Mouse (Mus musculus): ENCODE data around the gene Traf4. TPM values are rescaled to one million over a fixed set of nuclear protein-coding genes. Genes with fewer than 3 reads are reported as not detected.
"Not testable (repeated sequence)": the region's sequence is repeated elsewhere in the genome, so short reads cannot be mapped to it uniquely, and the experiment has no call there.

Gene Traf4
- total RNA-seq (2021): 10 to 100 TPM; 16.1 to 19.9 TPM

GRCm38 (mm10) chr11:78164924-78165760 lies at the start of gene Traf4:
TSS of gene Traf4 (minus strand) at chr11:78165589.
- peak in 1 of 2 experiments; percentile 65 for DNase-seq (ENCODE audit: extremely low spot score in 1 of 2, low spot score in 1 of 2)

DNA sequence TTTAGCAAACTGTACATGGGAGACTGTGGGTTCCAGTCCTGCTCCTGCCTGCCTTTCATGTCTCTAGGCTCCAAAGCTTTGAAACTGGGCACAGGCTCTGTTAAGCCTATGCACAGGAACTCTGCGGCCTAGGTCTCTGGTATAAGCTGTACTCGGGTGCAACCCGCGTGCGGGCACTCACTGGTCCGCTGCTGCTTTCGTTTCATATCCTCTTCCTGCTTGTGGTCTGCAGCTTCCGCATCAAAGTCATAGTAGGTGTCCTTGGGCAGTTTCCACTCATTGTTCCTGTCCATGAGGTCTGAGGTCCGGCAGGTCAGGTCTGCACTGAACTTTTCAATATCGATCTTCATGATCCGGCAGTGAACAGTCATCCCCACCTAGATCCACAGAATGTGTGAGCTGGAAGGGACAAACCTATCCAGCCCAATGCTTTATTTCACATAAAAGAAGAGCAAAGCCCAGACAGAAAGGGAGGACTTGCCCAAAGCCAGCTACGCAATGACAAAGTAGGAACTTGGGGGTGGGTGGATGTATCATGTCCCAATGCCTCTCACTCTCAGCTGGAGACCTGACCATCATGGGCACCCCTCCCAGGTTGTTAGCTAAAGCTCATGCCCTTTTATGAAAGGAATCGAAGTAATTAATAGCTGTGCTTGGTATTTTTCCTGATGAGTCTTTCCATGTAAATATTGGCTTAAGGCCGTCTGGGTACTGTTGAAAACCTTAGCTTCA lies 47.9 kb upstream of the Traf4 start:
- DNase-seq (ENCODE audit: extremely low spot score in 1 of 2, low spot score in 1 of 2): no peak

DNA sequence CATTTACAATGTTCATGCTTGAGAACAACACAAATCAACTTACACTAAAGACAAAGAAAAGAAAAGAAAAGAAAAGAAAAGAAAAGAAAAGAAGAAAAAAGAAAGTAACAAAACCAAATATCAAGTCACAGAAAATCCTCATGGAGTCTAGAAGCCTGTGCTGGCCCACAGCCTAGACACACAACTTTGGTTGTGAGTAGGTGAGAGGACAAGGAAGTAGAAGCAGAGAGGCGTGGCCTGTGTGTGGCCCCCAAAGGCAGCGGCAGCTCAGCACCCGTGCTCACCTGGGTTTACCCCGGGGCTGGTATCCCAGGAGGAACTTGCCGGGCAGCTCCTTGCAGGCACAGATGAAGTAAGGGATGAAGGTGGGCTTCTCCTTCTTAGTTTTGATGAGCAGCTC lies 46.1 kb upstream of the Traf4 start:
- DNase-seq (ENCODE audit: extremely low spot score in 1 of 2, low spot score in 1 of 2): no peak

DNA sequence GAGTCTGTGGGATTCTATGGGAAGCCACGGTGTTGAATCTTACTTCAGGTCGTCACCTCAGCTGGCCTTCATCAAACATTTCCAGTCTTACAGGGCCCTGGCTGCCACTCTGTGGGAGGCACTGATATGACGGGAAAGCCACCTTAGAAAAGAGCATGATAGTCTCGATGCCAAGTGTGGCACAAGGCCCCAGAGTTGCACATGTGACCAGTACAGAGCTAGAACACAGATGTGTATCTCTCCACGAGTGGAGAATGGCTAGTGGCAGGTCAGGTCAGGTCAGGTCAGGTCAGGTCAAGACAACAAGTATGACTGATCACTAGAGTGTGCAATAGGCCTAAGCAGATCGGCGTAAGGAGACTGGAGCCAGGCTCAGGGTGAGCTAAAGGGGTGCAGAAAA lies 45.2 kb upstream of the Traf4 start:
- no peak for DNase-seq (ENCODE audit: extremely low spot score in 1 of 2, low spot score in 1 of 2)

DNA sequence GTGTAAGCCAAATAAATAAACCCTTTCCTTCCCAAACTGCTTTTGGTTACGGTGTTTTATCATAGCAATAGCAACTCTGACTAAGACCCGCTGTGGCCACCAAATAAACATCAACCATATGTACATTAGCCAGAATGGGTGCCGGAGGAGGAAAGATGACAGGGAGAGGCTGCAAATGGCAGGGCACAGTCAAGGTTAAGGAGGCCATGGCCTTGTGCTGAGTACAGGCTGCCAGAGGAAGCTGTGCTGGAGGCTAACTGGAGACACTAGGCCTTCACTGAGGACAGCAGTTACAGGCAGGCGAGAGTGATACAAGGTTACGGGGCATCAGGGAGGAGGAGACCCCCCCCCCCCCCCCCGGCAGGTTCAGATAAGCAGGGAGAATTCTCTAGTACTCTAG lies 44.5 kb upstream of the Traf4 start:
- DNase-seq (ENCODE audit: extremely low spot score in 1 of 2, low spot score in 1 of 2): no peak

DNA sequence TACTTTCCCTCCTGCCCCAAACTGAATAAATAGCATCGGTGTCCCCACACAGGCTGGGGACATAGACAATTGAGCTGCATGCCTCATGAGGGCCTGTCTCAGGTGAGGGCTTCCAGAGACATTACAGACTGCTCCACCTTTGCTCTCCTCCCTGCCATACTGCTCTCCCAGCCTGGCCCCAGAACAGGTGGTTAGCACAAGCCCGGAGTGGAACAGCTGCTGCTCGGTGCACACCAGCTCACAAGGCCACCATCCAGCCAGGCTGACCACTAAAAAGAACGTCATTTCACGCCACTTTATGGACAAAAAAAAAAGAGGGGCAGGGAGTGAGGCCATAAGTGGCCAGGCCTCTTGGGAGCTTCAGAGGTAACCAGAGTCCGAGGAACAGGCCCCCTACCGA lies 41.8 kb upstream of the Traf4 start:
- DNase-seq (ENCODE audit: extremely low spot score in 1 of 2, low spot score in 1 of 2): no peak

DNA sequence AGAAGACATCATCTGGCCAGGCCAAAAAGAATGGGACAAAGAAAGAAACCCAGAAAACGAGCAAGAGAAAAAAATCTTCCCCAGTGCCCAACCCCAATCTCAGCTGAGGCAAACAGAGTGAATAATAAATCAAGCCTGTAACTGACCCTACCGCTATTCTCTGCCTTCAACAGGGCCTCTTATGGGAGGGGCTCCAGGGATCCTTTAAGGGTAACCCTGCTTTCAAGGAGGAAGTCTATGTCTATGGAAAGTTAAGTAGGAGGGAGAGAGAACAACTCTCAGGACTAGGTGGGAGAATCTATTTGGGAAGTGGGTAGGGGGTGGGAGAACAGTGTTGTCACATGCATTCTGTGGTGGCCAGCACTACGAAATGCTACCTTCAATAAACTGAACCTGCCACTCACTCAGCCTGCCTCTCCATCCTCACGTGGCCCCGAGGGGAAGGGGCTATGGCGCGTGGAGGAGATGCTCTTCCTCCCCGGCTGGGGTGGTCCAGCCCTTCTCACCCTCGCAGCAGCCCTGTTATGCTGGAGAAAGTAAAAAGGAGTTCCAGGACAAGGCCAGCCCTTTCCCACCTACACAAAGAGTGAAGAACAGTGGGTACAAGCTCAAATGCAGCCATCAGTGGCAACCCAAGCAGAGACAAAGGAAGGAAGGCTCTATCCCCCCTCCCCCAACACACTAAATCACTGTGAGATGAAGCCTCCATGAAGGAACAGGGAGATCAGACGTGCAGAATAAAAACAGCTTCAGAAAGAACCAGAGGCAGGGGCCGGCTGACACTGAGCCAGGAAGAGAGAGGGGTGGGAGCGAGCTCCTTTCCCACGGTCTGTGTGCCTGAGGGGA lies 40.2 kb upstream of the Traf4 start:
- no peak for DNase-seq (ENCODE audit: extremely low spot score in 1 of 2, low spot score in 1 of 2)

DNA sequence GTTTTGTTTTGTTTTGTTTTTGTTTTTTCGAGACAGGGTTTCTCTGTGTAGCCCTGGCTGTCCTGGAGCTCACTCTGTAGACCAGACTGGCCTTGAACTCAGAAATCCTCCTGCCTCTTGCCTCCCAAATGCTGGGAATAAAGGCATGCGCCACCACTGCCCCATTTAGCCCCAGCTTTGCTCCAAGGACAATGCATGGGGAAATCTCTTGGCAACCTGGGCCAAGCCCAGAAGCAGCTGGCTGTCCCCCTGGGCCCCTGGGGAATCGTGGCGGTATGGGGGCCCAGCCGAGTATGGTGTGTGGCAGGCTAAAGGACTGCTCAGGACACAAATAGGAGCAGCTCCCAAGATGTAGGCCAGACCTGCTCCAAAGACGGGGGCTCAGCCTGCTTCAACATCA lies 38.9 kb upstream of the Traf4 start:
- DNase-seq (ENCODE audit: extremely low spot score in 1 of 2, low spot score in 1 of 2): no peak

DNA sequence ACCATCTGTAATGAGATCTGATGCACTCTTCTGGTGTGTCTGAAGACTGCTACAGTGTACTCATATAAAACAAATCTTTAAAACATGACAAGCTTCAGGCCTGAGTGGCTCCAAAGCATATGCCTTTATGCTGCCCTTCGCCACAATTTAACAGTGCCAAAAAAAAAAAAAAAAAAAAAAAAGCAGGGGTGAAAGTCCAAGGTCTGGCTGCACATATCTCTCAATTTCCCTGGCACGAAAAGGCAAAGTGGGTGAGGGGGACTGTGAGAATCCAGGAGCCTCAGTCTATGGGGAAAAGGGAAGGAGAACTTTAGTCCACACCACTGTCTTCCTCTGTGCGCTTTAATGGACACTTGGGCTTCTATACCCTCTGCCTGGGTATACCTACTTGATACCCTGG lies 37.0 kb upstream of the Traf4 start:
- no peak for DNase-seq (ENCODE audit: extremely low spot score in 1 of 2, low spot score in 1 of 2)

- DNase-seq (ENCODE audit: extremely low spot score in 1 of 2, low spot score in 1 of 2): no peak
These were observed 29.9 kb upstream of the Traf4 start for GRCm38 (mm10) chr11:78195101-78195863.

DNA sequence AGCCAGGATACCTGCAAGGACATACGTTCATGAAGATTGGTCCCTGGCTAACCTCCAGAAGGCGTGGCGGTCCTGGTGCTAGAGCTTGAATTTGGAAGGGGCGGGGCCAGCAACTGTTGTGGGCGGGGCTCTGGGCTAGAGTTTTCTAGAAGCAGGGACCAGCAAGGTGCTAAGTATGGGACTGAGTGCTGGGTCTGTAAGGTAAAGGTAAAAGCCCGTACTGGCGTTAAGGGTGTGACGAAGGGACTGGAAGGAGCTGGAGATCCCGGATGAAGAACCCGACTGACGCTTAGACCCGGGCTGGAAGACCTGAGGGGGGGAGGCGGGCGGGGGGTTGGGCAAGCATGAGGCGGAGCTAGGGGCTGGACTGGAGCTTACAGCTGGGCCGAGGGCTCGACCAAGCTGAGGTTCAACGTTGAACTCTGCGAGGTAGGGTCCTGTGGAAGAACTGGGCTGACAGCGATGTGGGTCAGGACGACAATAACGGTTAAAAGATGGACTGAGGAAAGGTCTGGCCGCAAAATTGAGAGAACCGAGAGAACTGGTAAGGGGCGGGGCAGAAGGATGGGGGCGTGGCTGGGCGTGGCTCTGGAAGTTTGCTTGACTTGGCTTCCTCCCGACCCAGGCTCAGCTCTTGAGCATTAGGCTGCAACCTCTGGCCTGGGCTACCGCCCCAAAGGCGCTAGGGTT lies 29.2 kb upstream of the Traf4 start:
- DNase-seq (ENCODE audit: extremely low spot score in 1 of 2, low spot score in 1 of 2): no peak

DNA sequence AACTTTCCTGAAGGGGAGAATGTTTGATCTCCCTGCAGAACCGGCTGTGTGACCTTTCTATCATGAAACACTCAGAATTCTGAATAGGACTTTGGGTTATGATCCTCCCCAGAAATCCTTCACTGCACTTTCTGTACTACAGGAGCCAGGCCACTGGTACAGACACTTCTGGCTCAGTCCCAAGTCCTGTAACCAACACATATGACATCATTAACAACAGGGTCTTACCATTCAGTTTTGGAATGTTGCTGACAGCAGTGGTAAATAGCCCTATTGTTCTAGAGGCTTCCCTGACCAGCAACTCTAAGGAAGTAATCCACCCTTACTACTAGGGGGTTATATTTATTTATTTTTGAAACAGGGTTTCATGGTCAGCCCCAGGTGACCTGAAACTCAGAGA lies 27.7 kb upstream of the Traf4 start, which contains the start of gene Proca1:
Proca1 (plus strand) TSS at position 280 of the 400 bp plus-strand sequence.
- DNase-seq (ENCODE audit: extremely low spot score in 1 of 2, low spot score in 1 of 2): no peak

GRCm38 (mm10) chr11:78190041-78190440 lies 24.7 kb upstream of the Traf4 start:
- DNase-seq (ENCODE audit: extremely low spot score in 1 of 2, low spot score in 1 of 2): no peak

GRCm38 (mm10) chr11:78189234-78190040 lies 24.0 kb upstream of the Traf4 start:
- peak; percentile 59 to 61 for DNase-seq (ENCODE audit: extremely low spot score in 1 of 2, low spot score in 1 of 2)

DNA sequence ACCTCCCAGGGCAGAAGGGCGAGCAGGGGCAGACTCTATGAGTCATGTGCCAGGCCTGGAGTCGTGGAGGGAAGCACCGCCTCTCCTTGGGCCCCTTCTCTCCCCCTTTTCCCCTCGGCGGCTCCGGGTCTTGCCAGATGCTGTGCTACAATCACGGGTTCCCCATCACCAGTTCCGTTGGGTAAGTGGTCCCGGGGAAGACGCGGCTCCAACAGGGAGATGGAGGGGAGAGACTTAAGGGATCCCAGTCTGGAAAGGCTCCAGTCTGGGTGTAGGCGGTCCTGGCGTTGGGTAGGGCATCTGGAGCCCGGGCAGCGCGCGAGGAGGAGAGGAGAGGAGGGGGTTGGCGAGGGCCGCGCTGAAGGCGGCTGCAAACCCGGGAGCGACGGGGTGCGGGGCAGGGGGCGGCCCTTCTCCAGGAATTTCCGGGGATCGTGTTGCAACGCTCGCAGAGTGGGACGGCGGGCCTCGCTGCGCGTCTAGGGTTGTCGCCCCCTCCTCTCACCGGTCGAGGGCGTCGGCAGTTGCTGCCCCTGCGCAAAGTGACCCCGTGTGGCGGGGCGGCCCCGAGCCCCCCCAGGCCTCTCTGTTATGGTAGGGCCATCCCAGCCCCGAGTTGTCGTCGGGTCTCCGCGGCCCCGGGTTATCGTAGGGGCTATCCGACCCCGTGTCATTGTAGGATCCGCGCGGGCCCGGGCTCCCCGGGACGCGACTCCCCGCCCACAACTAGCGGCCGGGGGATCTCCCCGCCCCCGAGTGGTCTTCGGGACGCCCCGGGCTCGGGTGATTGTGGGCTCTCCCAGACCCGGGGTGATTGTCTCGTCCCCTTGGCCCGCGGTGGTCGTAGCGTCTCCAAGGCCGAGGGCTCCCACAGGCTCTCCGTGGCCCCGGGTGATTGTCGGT lies 23.2 kb upstream of the Traf4 start, which contains the start of gene Rab34:
Rab34 (plus strand) TSS at position 100 of the 903 bp plus-strand sequence.
- DNase-seq (ENCODE audit: extremely low spot score in 1 of 2, low spot score in 1 of 2): peak; percentile 69 to 70

DNA sequence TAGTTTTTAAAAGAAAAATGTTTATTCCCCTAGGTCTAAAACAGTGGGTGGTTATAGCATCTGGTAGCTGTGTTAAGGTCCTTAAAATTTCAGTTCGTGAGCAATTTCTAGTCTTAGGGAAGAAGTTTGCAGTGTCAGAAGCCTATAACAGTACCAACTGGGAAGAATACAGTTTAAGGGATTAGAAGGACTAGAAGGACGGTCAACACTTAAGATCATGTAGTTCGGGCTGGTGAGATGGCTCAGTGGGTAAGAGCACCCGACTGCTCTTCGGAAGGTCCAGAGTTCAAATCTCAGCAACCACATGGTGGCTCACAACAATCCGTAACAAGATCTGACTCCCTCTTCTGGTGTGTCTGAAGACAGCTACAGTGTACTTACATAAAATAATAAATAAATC lies 19.3 kb upstream of the Traf4 start:
- not testable (repeated sequence) for DNase-seq (ENCODE audit: extremely low spot score in 1 of 2, low spot score in 1 of 2)

GRCm38 (mm10) chr11:78183884-78184514 lies 18.6 kb upstream of the Traf4 start:
- DNase-seq (ENCODE audit: extremely low spot score in 1 of 2, low spot score in 1 of 2): no peak
